Mouse (Mus musculus) forebrain, embryonic 13.5 days (tissue): ENCODE measurements at regions not wholly inside any gene's neighbourhood (a gene's known extent, or its start where the extent isn't known, plus 50 kb on each side); places are given as distances from the start of the nearest gene placed in this dataset.

Source experiments
- ATAC-seq: fragments of 200-750 bp; cut with Nextera tagmentation; 2 replicates; pipeline ENCODE4 v1.8.0; 2017
- H3K27ac ChIP-seq: fragments of 300-500 bp; sonication (generic); 2 replicates; pipeline ENCODE4 v1.5.1; 2015; ENCODE audit warnings: inconsistent platforms, mild to moderate bottlenecking, moderate library complexity
- H3K27me3 ChIP-seq: fragments of 300-500 bp; sonication (generic); 2 replicates; pipeline ENCODE4 v1.6.1; 2015; ENCODE audit warnings: mild to moderate bottlenecking, inconsistent platforms
- H3K36me3 ChIP-seq: fragments of 300-500 bp; sonication (generic); 2 replicates; pipeline ENCODE4 v1.6.1; 2015; ENCODE audit warnings: mild to moderate bottlenecking, inconsistent platforms; ENCODE audit not compliant: poor library complexity, severe bottlenecking
- H3K4me1 ChIP-seq: fragments of 300-500 bp; sonication (generic); 2 replicates; pipeline ENCODE4 v1.6.1; 2015; ENCODE audit warnings: inconsistent platforms
- H3K4me2 ChIP-seq: fragments of 300-500 bp; sonication (generic); 2 replicates; pipeline ENCODE4 v1.6.1; 2015; ENCODE audit warnings: inconsistent platforms, mild to moderate bottlenecking, moderate library complexity
- H3K4me3 ChIP-seq: fragments of 300-500 bp; sonication (generic); 2 replicates; pipeline ENCODE4 v1.5.1; 2015; ENCODE audit warnings: mild to moderate bottlenecking, inconsistent platforms
- H3K9ac ChIP-seq: fragments of 300-500 bp; sonication (generic); 2 replicates; pipeline ENCODE4 v1.6.1; 2015; ENCODE audit warnings: mild to moderate bottlenecking, inconsistent platforms
- H3K9me3 ChIP-seq: fragments of 300-500 bp; sonication (generic); replicated peaks from 2 replicates; pipeline ENCODE4 v1.6.1; 2016; ENCODE audit warnings: inconsistent platforms
- WGBS: fragments of 180-500 bp; shearing (Covaris S2); methylation state at CpG from one replicate; pipeline ENCODE4 v1.1.7; 2015; 5-methylcytosine and 5-hydroxymethylcytosine counted together

DNA sequence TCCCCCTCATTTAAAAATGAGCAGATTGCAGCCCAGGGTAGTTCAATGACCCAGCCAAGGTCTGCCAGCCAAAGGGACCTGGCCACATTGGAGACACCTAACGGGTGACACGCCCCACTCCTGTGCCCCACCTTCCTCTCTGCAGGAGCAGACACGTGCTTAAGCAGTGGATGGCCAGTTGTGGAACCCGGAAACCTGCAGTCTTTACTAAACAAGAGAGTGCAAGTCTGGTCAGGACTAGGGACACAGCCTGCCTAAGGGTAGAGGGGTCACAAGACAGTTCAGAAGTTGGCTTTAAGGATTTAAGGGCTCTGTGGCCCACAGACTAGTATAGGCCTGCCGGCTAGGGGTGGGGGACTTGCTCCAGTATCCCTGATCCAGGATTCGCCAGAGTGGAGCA, 179.2 kb upstream of the Gm4791 start:
- Histone ChIP-seq H3K4me1 (peaks cover 14% of the 10 kb centered on the region), H3K4me2 (no peak overlapping the region), H3K27me3 (peaks cover 5% of the 10 kb centered on the region; the same call in 1 of the 2 replicates), H3K36me3 (no peaks in the 10 kb centered on the region), H3K9ac (no peak overlapping the region), H3K4me3 (no peak overlapping the region), H3K27ac (no peak overlapping the region), H3K9me3 (no peaks in the 10 kb centered on the region)
- ATAC-seq: no peak
- 53% methylated on average over 6 of the region's 6 CpGs for WGBS

DNA sequence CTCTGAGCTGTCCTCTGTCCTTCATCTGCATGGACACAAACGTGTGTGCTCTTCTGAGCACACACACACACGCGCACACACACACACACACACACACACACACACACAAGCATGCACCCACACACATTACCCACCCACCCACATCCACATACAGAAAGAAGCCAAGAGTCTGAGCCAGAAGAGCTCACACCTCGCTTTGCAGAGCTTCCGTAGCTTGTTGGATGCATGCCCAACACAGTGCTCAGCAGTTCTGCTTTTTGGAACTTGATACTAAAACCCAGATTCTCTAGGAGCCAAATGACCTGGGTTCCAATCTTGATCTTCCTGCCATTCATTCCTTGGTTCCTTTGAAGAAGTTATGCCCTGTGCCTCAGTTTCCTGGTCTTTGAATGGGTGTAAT, 182.4 kb upstream of the Gm4791 start:
- no peaks in the 10 kb centered on the region for H3K36me3 ChIP-seq

DNA sequence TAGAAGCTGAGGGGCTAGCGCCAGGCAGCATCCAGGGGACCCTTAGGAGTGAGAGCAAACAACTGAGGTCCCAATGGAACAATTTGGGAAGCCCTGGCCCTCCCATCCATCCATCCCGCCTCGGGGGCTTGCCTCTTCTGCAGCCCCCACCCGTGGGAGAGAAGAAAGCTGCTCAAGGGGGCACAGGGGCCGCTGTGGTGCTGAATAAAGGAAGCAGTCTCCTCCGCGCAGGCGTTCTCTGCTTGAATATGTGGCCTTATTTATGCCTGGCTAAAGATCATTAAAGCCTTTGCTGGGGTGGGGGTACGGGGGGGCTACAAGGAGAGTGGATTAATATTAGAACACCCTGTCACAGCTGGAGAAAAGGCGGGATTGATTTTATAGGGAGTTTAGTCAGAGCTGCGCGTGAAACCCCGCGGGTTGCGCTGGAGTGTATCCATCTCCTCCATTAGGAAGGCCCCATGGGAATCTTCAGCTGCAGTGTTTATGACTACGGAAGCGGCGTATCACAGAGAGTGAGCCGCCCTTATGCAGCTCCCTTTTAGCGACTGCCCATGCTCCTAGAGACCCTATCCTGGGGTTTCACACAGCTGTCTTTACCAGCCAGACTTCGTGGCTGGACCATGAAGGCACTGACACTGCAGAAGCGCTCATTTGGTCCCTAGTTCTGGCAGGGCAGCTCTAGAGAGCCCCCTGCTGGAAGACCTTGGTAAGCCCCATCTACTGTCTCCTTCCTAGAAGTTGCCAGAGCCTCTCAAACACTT, 183.9 kb upstream of the Gm4791 start:
- Histone ChIP-seq H3K27ac (no peak overlapping the region), H3K4me3 (peak overlapping the region; percentile 32), H3K9ac (peak overlapping the region; percentile 50), H3K36me3 (no peaks in the 10 kb centered on the region), H3K4me2 (peak overlapping the region; percentile 60), H3K27me3 (peaks cover 23% of the 10 kb centered on the region), H3K9me3 (no peaks in the 10 kb centered on the region), H3K4me1 (peaks cover 12% of the 10 kb centered on the region)
- peak; percentile 57; the same call in 1 of the 2 replicates for ATAC-seq
- 7% methylated on average over 22 of the region's 22 CpGs for WGBS

More for the DNA sequence above, 182.4 kb upstream of the Gm4791 start:
- H3K9ac ChIP-seq: no peak overlapping the region
- H3K4me3 ChIP-seq: no peak overlapping the region
- no peak for ATAC-seq
- WGBS: 92% methylated on average over 5 of the region's 5 CpGs
- H3K9me3 ChIP-seq: no peaks in the 10 kb centered on the region
- no peak overlapping the region for H3K4me2 ChIP-seq
- H3K27ac ChIP-seq: no peak overlapping the region
- peaks cover 16% of the 10 kb centered on the region for H3K4me1 ChIP-seq
- peaks cover 19% of the 10 kb centered on the region for H3K27me3 ChIP-seq

DNA sequence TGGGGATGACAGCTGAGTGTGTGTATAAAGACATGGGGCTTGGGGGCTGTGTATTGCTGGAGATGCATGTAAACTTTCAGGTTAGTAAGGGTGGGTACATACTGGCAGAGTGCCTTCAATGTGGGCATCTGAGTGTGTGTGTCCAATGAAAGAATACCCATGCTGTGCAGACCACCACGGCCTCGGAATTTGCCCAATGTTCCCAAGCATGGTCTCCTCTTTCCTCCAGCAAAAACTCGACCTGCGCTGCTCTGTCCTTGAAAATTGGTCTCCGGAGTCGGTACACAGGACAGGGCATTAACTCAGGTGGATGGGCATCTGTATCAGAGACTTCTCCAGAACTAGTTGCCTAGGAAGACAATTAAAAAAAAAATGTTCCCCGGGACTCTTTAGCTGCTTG, 188.3 kb upstream of the Gm4791 start:
- no peaks in the 10 kb centered on the region for H3K9me3 ChIP-seq
- WGBS: 82% methylated on average over 7 of the region's 7 CpGs
- no peak for ATAC-seq

DNA sequence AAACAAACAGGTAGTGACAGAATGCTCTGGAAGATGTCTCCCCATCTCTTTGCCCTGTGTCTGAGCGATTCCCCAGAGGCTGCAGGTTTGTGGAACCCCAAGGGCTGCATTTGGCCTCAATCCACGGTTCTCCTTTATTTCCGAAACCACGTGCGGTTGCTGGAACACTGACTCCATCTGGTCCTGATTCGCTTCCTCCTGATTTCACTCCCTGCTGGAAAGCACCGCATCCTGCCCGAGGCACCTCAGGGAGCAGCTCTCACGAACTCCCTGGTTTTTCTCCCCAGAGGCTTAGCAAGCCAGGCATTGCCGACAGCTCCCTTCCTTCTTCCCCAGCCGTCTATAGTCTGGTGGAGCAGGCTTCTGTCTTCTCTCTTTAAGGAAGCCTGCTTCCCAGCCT, 203.1 kb upstream of the Gm4791 start:
- Histone ChIP-seq H3K27me3 (peaks cover 11% of the 10 kb centered on the region; the same call in 1 of the 2 replicates), H3K4me2 (no peak overlapping the region), H3K36me3 (no peaks in the 10 kb centered on the region), H3K9me3 (no peaks in the 10 kb centered on the region), H3K27ac (no peak overlapping the region), H3K4me3 (no peak overlapping the region), H3K4me1 (no peaks in the 10 kb centered on the region), H3K9ac (no peak overlapping the region)
- ATAC-seq: no peak
- 73% methylated on average over 11 of the region's 11 CpGs for WGBS

More for the DNA sequence above, 188.3 kb upstream of the Gm4791 start:
- Histone ChIP-seq H3K4me2 (no peak overlapping the region), H3K4me1 (peaks cover 8% of the 10 kb centered on the region), H3K36me3 (no peaks in the 10 kb centered on the region), H3K9ac (no peak overlapping the region), H3K27me3 (peaks cover 23% of the 10 kb centered on the region), H3K4me3 (no peak overlapping the region), H3K27ac (no peak overlapping the region)

DNA sequence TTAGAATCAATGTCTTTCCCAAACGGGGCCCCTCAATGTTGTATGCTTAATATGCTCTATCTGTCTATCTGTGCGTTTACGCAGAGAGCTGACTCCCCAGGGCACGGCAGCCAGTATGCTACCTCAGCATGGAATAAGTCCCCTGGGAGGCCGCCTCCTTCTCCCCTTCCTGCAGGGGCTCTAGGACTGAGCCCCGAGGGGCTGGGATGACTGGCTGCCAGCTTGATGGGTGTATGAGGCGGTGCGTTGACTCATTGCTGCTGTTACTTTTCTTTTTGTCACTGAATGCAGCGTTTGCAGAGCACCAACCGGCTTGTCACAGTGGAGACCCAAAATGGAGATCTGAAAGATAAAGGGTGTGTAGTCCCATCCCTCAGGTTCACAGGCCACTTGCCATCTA, 209.5 kb upstream of the Gm4791 start:
- no peak overlapping the region for H3K27ac ChIP-seq
- ATAC-seq: no peak
- H3K9me3 ChIP-seq: no peaks in the 10 kb centered on the region
- no peak overlapping the region for H3K4me2 ChIP-seq
- no peak overlapping the region for H3K4me3 ChIP-seq
- H3K36me3 ChIP-seq: no peaks in the 10 kb centered on the region
- 69% methylated on average over 10 of the region's 10 CpGs for WGBS
- H3K4me1 ChIP-seq: peaks cover 12% of the 10 kb centered on the region
- no peak overlapping the region for H3K9ac ChIP-seq
- peaks cover 55% of the 10 kb centered on the region for H3K27me3 ChIP-seq

DNA sequence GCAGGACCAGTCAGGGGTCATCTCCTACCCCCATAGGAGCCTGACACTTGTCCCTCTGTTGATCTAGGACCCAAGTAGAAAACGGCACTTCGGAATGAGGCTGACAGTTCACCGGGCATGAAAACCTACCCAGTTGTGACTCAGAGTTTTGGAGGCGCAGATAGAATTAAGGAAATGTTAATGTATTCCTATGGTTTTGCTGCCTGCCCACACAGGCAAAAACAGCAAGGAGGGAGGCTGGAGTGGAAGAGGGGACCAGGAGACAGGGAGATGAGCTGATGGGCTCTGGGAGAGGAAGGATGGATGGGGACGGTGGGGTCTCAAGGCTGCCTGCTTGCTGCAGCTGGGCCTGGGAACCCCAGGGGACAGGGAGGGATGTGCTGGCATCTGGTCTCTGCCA, 210.1 kb upstream of the Gm4791 start:
- Histone ChIP-seq H3K4me2 (no peak overlapping the region), H3K9ac (no peak overlapping the region), H3K9me3 (no peaks in the 10 kb centered on the region), H3K27ac (no peak overlapping the region), H3K4me3 (no peak overlapping the region), H3K4me1 (peaks cover 18% of the 10 kb centered on the region), H3K27me3 (peaks cover 55% of the 10 kb centered on the region), H3K36me3 (no peaks in the 10 kb centered on the region)
- 91% methylated on average over 5 of the region's 5 CpGs for WGBS
- ATAC-seq: no peak

DNA sequence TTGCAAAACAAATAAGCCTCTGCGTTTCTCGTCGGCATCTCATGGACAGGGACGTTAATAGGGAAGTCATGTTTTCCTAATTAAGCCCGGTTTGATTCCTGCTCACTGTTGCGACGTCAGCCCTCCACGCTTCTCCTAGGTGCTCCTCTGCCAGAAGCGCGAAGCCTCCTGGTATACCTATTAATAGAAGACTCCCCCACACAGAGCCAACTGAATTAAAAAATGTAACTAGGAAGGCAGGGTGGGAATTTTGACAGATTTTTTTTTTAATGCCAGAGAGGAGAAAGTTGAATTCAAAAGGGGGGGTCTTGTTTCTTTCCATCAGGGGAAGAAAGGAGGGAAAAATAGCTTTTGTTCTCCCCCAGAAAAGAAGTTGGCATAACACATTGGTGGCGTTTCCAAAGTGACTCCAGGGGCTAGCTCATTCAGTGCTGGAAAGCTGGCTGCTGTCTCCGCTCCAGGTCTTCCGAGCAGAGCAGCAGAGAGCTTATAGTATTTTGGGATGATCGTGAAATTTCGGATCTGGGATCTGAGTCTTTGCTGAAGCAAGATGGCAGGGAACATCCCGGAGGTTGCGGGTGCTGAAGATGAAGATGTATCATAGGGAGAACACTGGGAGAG, 214.1 kb upstream of the Gm4791 start:
- H3K27ac ChIP-seq: no peak overlapping the region
- 48% methylated on average over 17 of the region's 17 CpGs for WGBS
- no peak overlapping the region for H3K4me3 ChIP-seq
- no peaks in the 10 kb centered on the region for H3K36me3 ChIP-seq
- peaks cover 64% of the 10 kb centered on the region for H3K27me3 ChIP-seq
- no peaks in the 10 kb centered on the region for H3K9me3 ChIP-seq
- peaks cover 27% of the 10 kb centered on the region for H3K4me1 ChIP-seq
- 0 out of 2 replicates have a peak overlapping the region, but pooled peaks have one; percentile 5 for H3K4me2 ChIP-seq
- H3K9ac ChIP-seq: no peak overlapping the region
- ATAC-seq: peak; percentile 57

DNA sequence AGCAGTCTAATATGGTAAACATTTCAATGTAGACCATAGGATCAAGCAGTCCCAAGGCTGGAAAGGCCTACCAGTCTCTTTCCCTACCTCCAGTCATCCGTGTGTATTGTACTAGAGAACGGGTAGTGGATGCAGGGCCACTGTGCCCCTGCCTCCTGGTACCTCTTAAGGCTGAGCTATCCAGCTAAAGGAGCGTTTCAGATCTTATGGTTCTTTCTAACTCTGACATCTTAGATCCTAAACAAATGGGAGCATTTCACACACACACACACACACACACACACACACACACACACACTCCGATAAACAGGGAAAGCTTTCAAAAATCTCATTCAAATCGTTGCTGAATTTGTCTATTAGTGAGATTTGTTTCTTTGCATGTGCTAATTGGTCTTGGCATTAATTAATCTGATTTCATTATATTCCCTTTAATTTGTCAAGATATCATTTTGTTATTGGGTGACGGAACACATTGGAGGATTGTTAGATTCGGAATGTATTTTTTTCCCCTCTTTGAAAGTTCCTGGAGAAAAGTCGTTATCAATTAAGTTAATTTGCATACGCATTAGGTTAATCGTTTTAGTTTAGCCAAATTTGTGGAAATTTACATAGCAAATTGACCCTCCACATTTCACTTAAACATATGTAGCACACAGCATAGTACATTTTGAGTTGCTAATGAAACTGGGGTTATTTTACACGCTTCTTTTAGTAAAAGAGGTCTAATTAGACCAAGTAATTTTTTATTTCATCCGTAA, 214.8 kb upstream of the Gm4791 start:
- Histone ChIP-seq H3K36me3 (no peaks in the 10 kb centered on the region), H3K27ac (no peak overlapping the region), H3K4me2 (0 out of 2 replicates have a peak overlapping the region, but pooled peaks have one; percentile 5), H3K4me1 (peaks cover 27% of the 10 kb centered on the region), H3K9me3 (no peaks in the 10 kb centered on the region), H3K9ac (no peak overlapping the region), H3K27me3 (peaks cover 65% of the 10 kb centered on the region), H3K4me3 (no peak overlapping the region)
- peak; percentile 67 for ATAC-seq
- 27% methylated on average over 12 of the region's 12 CpGs for WGBS

DNA sequence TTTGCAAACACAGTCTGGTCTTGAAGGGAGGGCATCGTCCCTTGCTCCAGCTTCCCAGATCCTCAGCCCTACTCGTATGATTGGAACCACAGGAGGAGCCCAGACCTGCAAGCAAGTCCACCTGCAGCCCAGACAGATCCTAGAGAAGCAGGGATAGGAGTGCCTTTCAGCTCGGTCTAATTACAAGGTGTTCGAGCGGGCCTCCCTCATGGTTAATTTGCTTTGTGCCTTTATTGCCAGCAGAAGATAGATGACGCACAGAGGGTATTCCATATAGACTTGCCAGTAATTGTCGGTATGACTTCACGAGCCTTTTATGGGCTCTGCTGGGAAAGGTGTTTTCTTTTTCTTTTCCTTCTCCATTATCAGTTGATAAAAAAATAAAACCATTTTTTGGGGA, 216.9 kb upstream of the Gm4791 start:
- ATAC-seq: no peak
- no peaks in the 10 kb centered on the region for H3K36me3 ChIP-seq
- H3K4me2 ChIP-seq: no peak overlapping the region
- H3K9ac ChIP-seq: no peak overlapping the region
- WGBS: 73% methylated on average over 8 of the region's 8 CpGs
- H3K4me1 ChIP-seq: peaks cover 27% of the 10 kb centered on the region
- H3K27me3 ChIP-seq: peaks cover 53% of the 10 kb centered on the region
- H3K27ac ChIP-seq: no peak overlapping the region
- no peak overlapping the region for H3K4me3 ChIP-seq
- no peaks in the 10 kb centered on the region for H3K9me3 ChIP-seq

DNA sequence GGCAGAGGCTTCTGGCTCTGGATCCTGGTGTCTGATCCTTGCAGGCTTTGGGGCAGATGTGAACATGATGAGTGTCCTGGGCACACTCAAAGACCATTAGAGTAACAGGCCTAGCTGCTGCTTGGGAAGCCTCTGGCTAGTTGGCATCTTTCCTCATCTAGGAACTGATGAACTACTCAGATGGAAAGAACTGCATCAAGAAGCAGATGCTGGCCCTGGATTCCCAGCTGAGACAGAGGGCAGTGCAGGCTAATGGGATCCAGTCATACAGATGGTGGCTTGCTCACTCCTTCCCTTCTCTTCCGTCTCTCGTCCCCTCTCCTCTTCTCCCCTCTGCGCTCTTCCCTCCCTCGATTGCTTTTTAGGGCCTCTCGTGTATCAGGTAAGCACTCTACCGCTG, 219.8 kb upstream of the Gm4791 start:
- Histone ChIP-seq H3K9me3 (no peaks in the 10 kb centered on the region), H3K27ac (no peak overlapping the region), H3K36me3 (no peaks in the 10 kb centered on the region), H3K4me3 (no peak overlapping the region), H3K4me1 (peaks cover 12% of the 10 kb centered on the region), H3K4me2 (no peak overlapping the region), H3K27me3 (peaks cover 34% of the 10 kb centered on the region), H3K9ac (no peak overlapping the region)
- ATAC-seq: no peak
- WGBS: 96% methylated on average over 6 of the region's 6 CpGs

DNA sequence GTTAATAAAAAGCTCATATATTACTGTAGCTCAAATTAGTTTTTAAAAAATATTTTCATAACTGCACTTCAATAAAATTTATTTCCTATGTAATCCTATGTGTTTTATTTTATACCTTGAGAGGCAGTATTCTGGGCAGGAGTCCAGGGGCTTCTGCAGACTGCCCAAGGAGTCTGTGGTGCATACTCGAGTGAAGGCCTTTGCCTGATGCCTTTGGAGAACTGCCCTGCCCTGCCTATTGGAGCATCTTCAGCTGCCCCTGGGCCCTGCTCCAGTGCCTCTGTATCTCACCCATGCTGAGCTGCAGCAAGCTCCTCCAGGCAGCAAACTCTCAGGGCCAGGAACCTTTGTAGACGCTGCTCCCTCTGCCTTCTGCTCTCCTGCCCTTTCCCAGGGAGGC, 223.7 kb upstream of the Gm4791 start:
- WGBS: 74% methylated on average over 2 of the region's 2 CpGs

More for the DNA sequence above, 223.7 kb upstream of the Gm4791 start:
- Histone ChIP-seq H3K36me3 (no peaks in the 10 kb centered on the region), H3K9ac (no peak overlapping the region), H3K9me3 (no peaks in the 10 kb centered on the region), H3K27ac (no peak overlapping the region), H3K4me3 (no peak overlapping the region), H3K4me1 (peaks cover 8% of the 10 kb centered on the region), H3K27me3 (peaks cover 10% of the 10 kb centered on the region), H3K4me2 (no peak overlapping the region)
- no peak for ATAC-seq
